Mouse (Mus musculus): ENCODE results near the gene Tmem230. TPM values are rescaled to one million over a fixed set of nuclear protein-coding genes. Genes with fewer than 3 reads are reported as not detected.

Tmem230 gene
- polyA plus RNA-seq, 1 experiment: 56.9 TPM

GRCm38 (mm10) chr2:132269217-132269616, 21.6 kb upstream of the Tmem230 start:
- TF ChIP-seq POLR2A (IDR thresholded peaks at IDR 0.05; ENCODE audit: borderline replicate concordance, extremely low read depth, insufficient read depth, insufficient read length, poor library complexity, severe bottlenecking): no peak
- TF ChIP-seq CTCF (IDR thresholded peaks at IDR 0.05; ENCODE audit: borderline replicate concordance, extremely low read depth, insufficient read depth, insufficient read length): no peak

GRCm38 (mm10) chr2:132266086-132266485, 18.5 kb upstream of the Tmem230 start:
- TF ChIP-seq POLR2A (IDR thresholded peaks at IDR 0.05; ENCODE audit: borderline replicate concordance, extremely low read depth, insufficient read depth, insufficient read length, poor library complexity, severe bottlenecking): no peak
- no peak for TF ChIP-seq CTCF (IDR thresholded peaks at IDR 0.05; ENCODE audit: borderline replicate concordance, extremely low read depth, insufficient read depth, insufficient read length)
- DNase-seq (ENCODE audit: low read depth): no peak

More at GRCm38 (mm10) chr2:132269217-132269616, 21.6 kb upstream of the Tmem230 start:
- DNase-seq (ENCODE audit: low read depth): no peak

GRCm38 (mm10) chr2:132265196-132265595, 17.6 kb upstream of the Tmem230 start:
- no peak for DNase-seq (ENCODE audit: low read depth)
- TF ChIP-seq POLR2A (IDR thresholded peaks at IDR 0.05; ENCODE audit: borderline replicate concordance, extremely low read depth, insufficient read depth, insufficient read length, poor library complexity, severe bottlenecking) (no peak), CTCF (IDR thresholded peaks at IDR 0.05; ENCODE audit: borderline replicate concordance, extremely low read depth, insufficient read depth, insufficient read length) (no peak)

GRCm38 (mm10) chr2:132264266-132264710, 16.7 kb upstream of the Tmem230 start:
- DNase-seq (ENCODE audit: low read depth): no peak
- no peak for TF ChIP-seq CTCF (IDR thresholded peaks at IDR 0.05; ENCODE audit: borderline replicate concordance, extremely low read depth, insufficient read depth, insufficient read length)
- no peak for TF ChIP-seq POLR2A (IDR thresholded peaks at IDR 0.05; ENCODE audit: borderline replicate concordance, extremely low read depth, insufficient read depth, insufficient read length, poor library complexity, severe bottlenecking)

GRCm38 (mm10) chr2:132263421-132264265, 16.0 kb upstream of the Tmem230 start:
- TF ChIP-seq CTCF (IDR thresholded peaks at IDR 0.05; ENCODE audit: borderline replicate concordance, extremely low read depth, insufficient read depth, insufficient read length) (no peak), POLR2A (IDR thresholded peaks at IDR 0.05; ENCODE audit: borderline replicate concordance, extremely low read depth, insufficient read depth, insufficient read length, poor library complexity, severe bottlenecking) (no peak)
- peak; percentile 61 for DNase-seq (ENCODE audit: low read depth)

- peak; percentile 98 for TF ChIP-seq POLR2A (IDR thresholded peaks at IDR 0.05; ENCODE audit: borderline replicate concordance, extremely low read depth, insufficient read depth, insufficient read length, poor library complexity, severe bottlenecking)
- peak; percentile 91 for TF ChIP-seq CTCF (IDR thresholded peaks at IDR 0.05; ENCODE audit: borderline replicate concordance, extremely low read depth, insufficient read depth, insufficient read length)
- peak; percentile 100 for DNase-seq (ENCODE audit: low read depth)
Measured at GRCm38 (mm10) chr2:132262879-132263398, 15.3 kb upstream of the Tmem230 start, which contains the start of gene Cds2. Gene Cds2, plus strand, starts transcription at chr2:132263148.

GRCm38 (mm10) chr2:132262175-132262574, 14.6 kb upstream of the Tmem230 start:
- no peak for TF ChIP-seq POLR2A (IDR thresholded peaks at IDR 0.05; ENCODE audit: borderline replicate concordance, extremely low read depth, insufficient read depth, insufficient read length, poor library complexity, severe bottlenecking)
- no peak for TF ChIP-seq CTCF (IDR thresholded peaks at IDR 0.05; ENCODE audit: borderline replicate concordance, extremely low read depth, insufficient read depth, insufficient read length)
- DNase-seq (ENCODE audit: low read depth): no peak

- no peak for DNase-seq (ENCODE audit: low read depth)
- TF ChIP-seq CTCF (IDR thresholded peaks at IDR 0.05; ENCODE audit: borderline replicate concordance, extremely low read depth, insufficient read depth, insufficient read length): no peak
- no peak for TF ChIP-seq POLR2A (IDR thresholded peaks at IDR 0.05; ENCODE audit: borderline replicate concordance, extremely low read depth, insufficient read depth, insufficient read length, poor library complexity, severe bottlenecking)
Measured at GRCm38 (mm10) chr2:132260601-132261000, 13.0 kb upstream of the Tmem230 start.

- DNase-seq (ENCODE audit: low read depth): no peak
- TF ChIP-seq CTCF (IDR thresholded peaks at IDR 0.05; ENCODE audit: borderline replicate concordance, extremely low read depth, insufficient read depth, insufficient read length) (no peak), POLR2A (IDR thresholded peaks at IDR 0.05; ENCODE audit: borderline replicate concordance, extremely low read depth, insufficient read depth, insufficient read length, poor library complexity, severe bottlenecking) (no peak)
Measured at GRCm38 (mm10) chr2:132257350-132258068, 9.9 kb upstream of the Tmem230 start.

GRCm38 (mm10) chr2:132253603-132254002, 6.0 kb upstream of the Tmem230 start:
- DNase-seq (ENCODE audit: low read depth): no peak
- TF ChIP-seq POLR2A (IDR thresholded peaks at IDR 0.05; ENCODE audit: borderline replicate concordance, extremely low read depth, insufficient read depth, insufficient read length, poor library complexity, severe bottlenecking) (no peak), CTCF (IDR thresholded peaks at IDR 0.05; ENCODE audit: borderline replicate concordance, extremely low read depth, insufficient read depth, insufficient read length) (no peak)

Data from brain, embryonic 14.5 days (tissue).